Mouse (Mus musculus) lung, postnatal 36 days (tissue): Measurements from ENCODE around the gene Htra1.
A peak's percentile ranks its signal among the peaks of the same experiment; 100 is the strongest.

Source experiments
- DNase-seq: peaks from one replicate; pipeline ENCODE4 v3.0.0; 2022; ENCODE audit warnings: mixed read lengths

Gene Htra1

GRCm38 (mm10) chr7:130968537-130968936, 32.6 kb downstream of the Htra1 start:
- DNase-seq = peak; percentile 31

GRCm38 (mm10) chr7:130969076-130969475, 33.2 kb downstream of the Htra1 start:
- peak; percentile 28 for DNase-seq

GRCm38 (mm10) chr7:130969507-130969906, 33.6 kb downstream of the Htra1 start:
- DNase-seq = no peak

- no peak for DNase-seq
Measured at GRCm38 (mm10) chr7:130972767-130973166, 36.9 kb downstream of the Htra1 start.

GRCm38 (mm10) chr7:130976305-130976935, 40.5 kb downstream of the Htra1 start:
- no peak for DNase-seq

- DNase-seq = peak; percentile 95
Measured at GRCm38 (mm10) chr7:130977794-130978521, 42.0 kb downstream of the Htra1 start.

GRCm38 (mm10) chr7:130978545-130978944, 42.6 kb downstream of the Htra1 start:
- no peak for DNase-seq

- DNase-seq = no peak
Measured at GRCm38 (mm10) chr7:130980130-130980529, 44.2 kb downstream of the Htra1 start.

- DNase-seq = peak; percentile 87
Measured at GRCm38 (mm10) chr7:130982371-130982770, 46.5 kb downstream of the Htra1 start.

GRCm38 (mm10) chr7:130982881-130983280, 47.0 kb downstream of the Htra1 start:
- DNase-seq = no peak

GRCm38 (mm10) chr7:130984294-130984693, 48.4 kb downstream of the Htra1 start:
- DNase-seq = no peak

- DNase-seq = no peak
Measured at GRCm38 (mm10) chr7:130985193-130985592, 49.3 kb downstream of the Htra1 start.

- DNase-seq = no peak
Measured at GRCm38 (mm10) chr7:130985716-130986115, 49.8 kb downstream of the Htra1 start.

GRCm38 (mm10) chr7:130988146-130988545, 52.2 kb downstream of the Htra1 start:
- no peak for DNase-seq

GRCm38 (mm10) chr7:130989371-130989770, 53.5 kb downstream of the Htra1 start:
- no peak for DNase-seq

- DNase-seq = no peak
Measured at GRCm38 (mm10) chr7:130991174-130991789, 55.4 kb downstream of the Htra1 start.

GRCm38 (mm10) chr7:130993907-130994306, 58.0 kb downstream of the Htra1 start:
- DNase-seq = peak; percentile 57

GRCm38 (mm10) chr7:131001976-131002726, 66.2 kb downstream of the Htra1 start:
- DNase-seq = no peak

- no peak for DNase-seq
Measured at GRCm38 (mm10) chr7:131004071-131004470, 68.2 kb downstream of the Htra1 start.

GRCm38 (mm10) chr7:131007221-131007620, 71.3 kb downstream of the Htra1 start:
- no peak for DNase-seq

GRCm38 (mm10) chr7:131009178-131009577, 73.3 kb downstream of the Htra1 start:
- DNase-seq = no peak

- peak; percentile 84 for DNase-seq
Measured at GRCm38 (mm10) chr7:131011901-131012300, 76.0 kb downstream of the Htra1 start.

GRCm38 (mm10) chr7:131019181-131019580, 83.3 kb downstream of the Htra1 start:
- no peak for DNase-seq
